Mouse (Mus musculus) embryonic facial prominence, embryonic 12.5 days (tissue): Measurements from ENCODE around the gene Csnk1g1. TPM values are rescaled to one million over a fixed set of nuclear protein-coding genes. Genes with fewer than 3 reads are reported as not detected.

ENCODE experiments used
- ATAC-seq: fragments of 200-750 bp; cut with Nextera tagmentation; 2 replicates; pipeline ENCODE4 v1.8.0; 2017; ENCODE audit not compliant: insufficient number of reproducible peaks, insufficient read depth, low FRiP score, low TSS enrichment
- H3K27ac ChIP-seq: fragments of 300-500 bp; sonication (generic); 2 replicates; pipeline ENCODE4 v1.5.1; 2016; ENCODE audit warnings: mild to moderate bottlenecking
- H3K27me3 ChIP-seq: fragments of 300-500 bp; sonication (generic); 2 replicates; pipeline ENCODE4 v1.6.1; 2016; ENCODE audit warnings: mild to moderate bottlenecking, moderate library complexity
- H3K36me3 ChIP-seq: fragments of 300-500 bp; sonication (generic); 2 replicates; pipeline ENCODE4 v1.6.1; 2016; ENCODE audit warnings: mild to moderate bottlenecking
- H3K4me1 ChIP-seq: fragments of 300-500 bp; sonication (generic); 2 replicates; pipeline ENCODE4 v1.6.1; 2016
- H3K4me2 ChIP-seq: fragments of 300-500 bp; sonication (generic); replicated peaks from 2 replicates; pipeline ENCODE4 v1.6.1; 2016; ENCODE audit warnings: mild to moderate bottlenecking, moderate library complexity
- H3K4me3 ChIP-seq: fragments of 300-500 bp; sonication (generic); 2 replicates; pipeline ENCODE4 v1.5.1; 2016; ENCODE audit warnings: mild to moderate bottlenecking
- H3K9ac ChIP-seq: fragments of 300-500 bp; sonication (generic); 2 replicates; pipeline ENCODE4 v1.6.1; 2016; ENCODE audit warnings: mild to moderate bottlenecking, moderate library complexity
- H3K9me3 ChIP-seq: fragments of 300-500 bp; sonication (generic); 2 replicates; pipeline ENCODE4 v1.6.1; 2016; ENCODE audit warnings: mild to moderate bottlenecking, moderate library complexity
- WGBS: fragments of 180-500 bp; shearing (Covaris S2); methylation state at CpG from one replicate; pipeline ENCODE4 v1.1.7; 2016; 5-methylcytosine and 5-hydroxymethylcytosine counted together
- polyA plus RNA-seq: library from polyadenylated mRNA; unstranded; fragments of >200 nt; fragmentation: Nextera tagmentation; extraction: Ambion mirVana; gene quantifications from 2 replicates; pipeline ENCODE4 v1.2.1, GENCODE M21; 2016

The Csnk1g1 gene
- polyA plus RNA-seq, 1 experiment from 2014 or later, result 19.3 TPM

- Histone ChIP-seq H3K27ac (no peak overlapping the region), H3K4me2 (no peak overlapping the region), H3K4me1 (no peaks in the 10 kb centered on the region), H3K9ac (no peak overlapping the region), H3K36me3 (peaks cover 22% of the 10 kb centered on the region), H3K9me3 (no peaks in the 10 kb centered on the region), H3K4me3 (no peak overlapping the region), H3K27me3 (no peaks in the 10 kb centered on the region)
- no peak for ATAC-seq
- 27% methylated on average over 4 of the region's 4 CpGs for WGBS
Observed at GRCm38 (mm10) chr9:66004380-66004779, 95.7 kb downstream of the Csnk1g1 start.

DNA sequence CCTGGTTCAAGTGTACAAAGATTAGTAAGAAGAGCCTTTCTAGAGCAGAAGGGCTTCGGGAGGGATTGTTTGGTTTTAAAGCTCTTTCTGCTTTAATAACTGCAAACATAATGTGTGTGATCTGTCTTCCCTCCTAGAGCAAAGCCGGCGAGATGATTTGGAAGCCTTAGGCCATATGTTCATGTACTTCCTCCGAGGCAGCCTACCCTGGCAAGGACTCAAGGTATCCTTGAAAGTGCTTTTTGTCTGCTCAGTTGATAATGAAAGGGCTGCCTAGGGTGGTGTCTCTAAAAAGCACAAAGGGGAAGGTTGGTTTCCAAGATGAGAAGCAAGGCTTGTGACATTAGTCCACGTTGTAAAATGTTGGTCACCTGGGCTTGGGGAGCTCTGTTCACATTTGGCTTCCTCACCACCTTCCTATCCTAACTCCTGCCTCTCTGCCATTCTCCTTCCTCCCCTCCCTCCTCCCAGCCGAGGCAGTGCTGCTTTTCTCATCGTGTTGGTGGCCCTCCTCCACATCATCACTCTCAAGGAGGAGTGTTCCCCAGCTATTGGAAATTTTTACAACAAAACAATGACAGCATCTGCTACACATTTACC lies 99.0 kb downstream of the Csnk1g1 start:
- H3K27me3 ChIP-seq, result no peaks in the 10 kb centered on the region
- no peaks in the 10 kb centered on the region for H3K4me1 ChIP-seq
- no peaks in the 10 kb centered on the region for H3K9me3 ChIP-seq
- no peak overlapping the region for H3K4me3 ChIP-seq
- H3K9ac ChIP-seq, result no peak overlapping the region
- H3K27ac ChIP-seq, result no peak overlapping the region
- ATAC-seq, result no peak
- WGBS, result 80% methylated on average over 7 of the region's 7 CpGs
- no peak overlapping the region for H3K4me2 ChIP-seq
- H3K36me3 ChIP-seq, result 0 out of 2 replicates have a peak, but pooled peaks cover 26% of the 10 kb centered on the region

DNA sequence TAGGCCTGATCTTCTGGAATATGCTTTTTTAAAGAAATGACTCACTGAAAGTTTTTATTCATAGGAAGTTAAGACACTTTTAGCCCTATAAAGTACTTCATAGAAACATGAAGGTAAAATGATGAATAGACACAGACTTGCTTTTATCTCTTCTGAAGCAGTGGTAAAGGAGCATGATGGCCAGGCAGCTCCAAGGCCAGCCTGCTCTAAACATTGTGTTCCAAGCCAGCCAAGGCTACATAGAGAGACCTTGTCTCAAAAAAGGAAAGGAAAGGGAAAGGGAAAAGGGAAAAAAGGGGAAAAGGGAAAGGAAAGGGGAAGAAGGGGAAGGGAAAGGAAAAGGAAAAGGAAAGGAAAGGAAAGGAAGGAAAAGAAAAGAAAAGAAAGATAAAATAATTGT lies 111.9 kb downstream of the Csnk1g1 start:
- Histone ChIP-seq H3K4me2 (no peak overlapping the region), H3K27ac (no peak overlapping the region), H3K4me1 (no peaks in the 10 kb centered on the region), H3K9me3 (no peaks in the 10 kb centered on the region), H3K36me3 (0 out of 2 replicates have a peak, but pooled peaks cover 13% of the 10 kb centered on the region), H3K27me3 (no peaks in the 10 kb centered on the region), H3K4me3 (no peak overlapping the region), H3K9ac (no peak overlapping the region)
- ATAC-seq, result no peak

- no peak overlapping the region for H3K9ac ChIP-seq
- WGBS, result 85% methylated on average over 4 of the region's 4 CpGs
- H3K4me2 ChIP-seq, result no peak overlapping the region
- H3K36me3 ChIP-seq, result peaks cover 22% of the 10 kb centered on the region; the same call in 1 of the 2 replicates
- no peaks in the 10 kb centered on the region for H3K9me3 ChIP-seq
- no peak for ATAC-seq
- no peak overlapping the region for H3K27ac ChIP-seq
- no peaks in the 10 kb centered on the region for H3K27me3 ChIP-seq
- no peaks in the 10 kb centered on the region for H3K4me1 ChIP-seq
- no peak overlapping the region for H3K4me3 ChIP-seq
Observed at GRCm38 (mm10) chr9:66038082-66038481, 129.4 kb downstream of the Csnk1g1 start.

GRCm38 (mm10) chr9:66038581-66038980 lies 129.9 kb downstream of the Csnk1g1 start:
- H3K4me1 ChIP-seq, result no peaks in the 10 kb centered on the region
- no peak for ATAC-seq
- H3K27ac ChIP-seq, result no peak overlapping the region
- H3K4me3 ChIP-seq, result no peak overlapping the region
- WGBS, result 91% methylated on average over 4 of the region's 4 CpGs
- H3K36me3 ChIP-seq, result peaks cover 22% of the 10 kb centered on the region; the same call in 1 of the 2 replicates
- H3K4me2 ChIP-seq, result no peak overlapping the region
- no peaks in the 10 kb centered on the region for H3K27me3 ChIP-seq
- H3K9ac ChIP-seq, result no peak overlapping the region
- H3K9me3 ChIP-seq, result no peaks in the 10 kb centered on the region

- H3K36me3 ChIP-seq, result peaks cover 22% of the 10 kb centered on the region; the same call in 1 of the 2 replicates
Observed at GRCm38 (mm10) chr9:66039290-66039689, 130.6 kb downstream of the Csnk1g1 start.

GRCm38 (mm10) chr9:66040801-66041200 lies 132.1 kb downstream of the Csnk1g1 start:
- Histone ChIP-seq H3K9me3 (no peaks in the 10 kb centered on the region), H3K4me1 (no peaks in the 10 kb centered on the region), H3K9ac (no peak overlapping the region), H3K27me3 (no peaks in the 10 kb centered on the region), H3K4me2 (no peak overlapping the region), H3K27ac (no peak overlapping the region), H3K4me3 (no peak overlapping the region), H3K36me3 (peaks cover 22% of the 10 kb centered on the region; the same call in 1 of the 2 replicates)
- WGBS, result 83% methylated on average over 3 of the region's 3 CpGs
- ATAC-seq, result no peak

More at GRCm38 (mm10) chr9:66039290-66039689, 130.6 kb downstream of the Csnk1g1 start:
- no peak overlapping the region for H3K4me2 ChIP-seq
- H3K4me1 ChIP-seq, result no peaks in the 10 kb centered on the region
- WGBS, result 75% methylated on average over 4 of the region's 4 CpGs
- no peak overlapping the region for H3K27ac ChIP-seq
- H3K4me3 ChIP-seq, result no peak overlapping the region
- no peak overlapping the region for H3K9ac ChIP-seq
- no peaks in the 10 kb centered on the region for H3K9me3 ChIP-seq
- ATAC-seq, result no peak
- no peaks in the 10 kb centered on the region for H3K27me3 ChIP-seq

- WGBS, result 84% methylated on average over 4 of the region's 4 CpGs
- H3K4me2 ChIP-seq, result no peak overlapping the region
- no peaks in the 10 kb centered on the region for H3K4me1 ChIP-seq
- H3K36me3 ChIP-seq, result peaks cover 22% of the 10 kb centered on the region; the same call in 1 of the 2 replicates
- no peak overlapping the region for H3K27ac ChIP-seq
- no peaks in the 10 kb centered on the region for H3K9me3 ChIP-seq
- H3K27me3 ChIP-seq, result no peaks in the 10 kb centered on the region
- no peak overlapping the region for H3K9ac ChIP-seq
- no peak for ATAC-seq
- no peak overlapping the region for H3K4me3 ChIP-seq
Observed at GRCm38 (mm10) chr9:66042331-66042730, 133.6 kb downstream of the Csnk1g1 start.

GRCm38 (mm10) chr9:66043241-66043640 lies 134.5 kb downstream of the Csnk1g1 start:
- Histone ChIP-seq H3K27me3 (no peaks in the 10 kb centered on the region), H3K4me2 (no peak overlapping the region), H3K9ac (no peak overlapping the region), H3K4me1 (no peaks in the 10 kb centered on the region), H3K36me3 (peaks cover 22% of the 10 kb centered on the region; the same call in 1 of the 2 replicates), H3K4me3 (no peak overlapping the region), H3K9me3 (no peaks in the 10 kb centered on the region), H3K27ac (no peak overlapping the region)
- WGBS, result 97% methylated on average over 3 of the region's 3 CpGs
- no peak for ATAC-seq

DNA sequence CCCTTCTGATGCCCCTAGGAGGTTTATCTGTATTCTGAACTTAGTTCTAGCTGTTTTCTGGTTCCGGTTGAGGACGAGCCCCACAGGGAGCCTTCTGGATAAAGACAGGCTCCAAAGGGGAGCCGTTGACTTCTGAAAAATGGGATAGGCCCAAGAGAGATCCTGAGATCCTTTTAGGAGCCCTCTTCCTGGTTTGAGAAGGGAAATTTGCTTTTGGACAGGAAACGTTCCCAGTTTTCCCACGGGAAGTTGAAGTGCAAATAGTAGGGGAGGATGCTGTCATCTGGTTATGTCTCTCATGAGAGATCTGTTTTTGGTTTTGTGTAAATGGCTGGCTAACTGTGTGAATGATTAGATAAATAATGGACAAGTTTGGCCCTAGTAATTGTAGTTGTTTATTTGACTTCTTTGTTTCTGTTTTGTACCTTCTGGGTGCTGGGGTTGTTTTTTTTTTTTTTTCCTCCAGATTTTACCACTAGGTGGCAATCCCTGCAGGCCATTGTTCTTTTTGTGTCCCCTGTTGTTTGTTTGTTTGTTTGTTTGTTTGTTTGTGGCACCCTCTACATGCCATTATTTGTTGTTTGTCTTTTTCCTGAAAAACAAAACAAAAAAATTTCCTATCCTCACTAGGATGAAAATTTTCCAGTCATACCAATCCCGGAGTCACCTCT lies 141.3 kb downstream of the Csnk1g1 start:
- H3K4me1 ChIP-seq, result no peaks in the 10 kb centered on the region
- H3K9me3 ChIP-seq, result no peaks in the 10 kb centered on the region
- H3K4me3 ChIP-seq, result no peak overlapping the region
- H3K27ac ChIP-seq, result no peak overlapping the region
- H3K27me3 ChIP-seq, result no peaks in the 10 kb centered on the region
- no peak overlapping the region for H3K9ac ChIP-seq
- no peak overlapping the region for H3K4me2 ChIP-seq
- 68% methylated on average over 6 of the region's 6 CpGs for WGBS
- ATAC-seq, result no peak
- no peaks in the 10 kb centered on the region for H3K36me3 ChIP-seq

DNA sequence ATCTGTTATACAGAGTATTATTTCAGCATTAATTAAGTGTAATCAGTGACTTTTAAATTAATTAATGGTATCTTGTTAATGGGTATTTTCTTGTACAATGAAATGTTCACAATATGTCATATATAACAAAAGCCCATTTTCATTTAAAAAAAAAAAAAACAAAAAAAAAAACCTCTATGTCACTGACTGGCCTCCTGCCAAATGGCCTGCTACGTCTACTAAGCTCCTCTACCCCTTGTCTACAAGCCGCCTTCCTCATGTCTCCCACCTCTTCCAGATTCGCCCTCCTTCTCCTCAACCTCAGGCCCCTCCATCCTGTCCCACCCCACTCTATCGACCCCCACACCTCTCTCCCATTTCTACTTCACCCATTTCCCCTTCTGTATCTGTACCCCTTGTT lies 142.8 kb downstream of the Csnk1g1 start:
- Histone ChIP-seq H3K27me3 (no peaks in the 10 kb centered on the region), H3K4me1 (no peaks in the 10 kb centered on the region), H3K4me2 (no peak overlapping the region)

GRCm38 (mm10) chr9:66052731-66053130 lies 144.0 kb downstream of the Csnk1g1 start:
- ATAC-seq, result no peak
- 93% methylated on average over 1 of the region's 1 CpGs for WGBS
- H3K27ac ChIP-seq, result no peak overlapping the region
- H3K9me3 ChIP-seq, result no peaks in the 10 kb centered on the region
- no peaks in the 10 kb centered on the region for H3K4me1 ChIP-seq
- no peak overlapping the region for H3K4me3 ChIP-seq
- H3K27me3 ChIP-seq, result no peaks in the 10 kb centered on the region
- H3K36me3 ChIP-seq, result no peaks in the 10 kb centered on the region
- no peak overlapping the region for H3K4me2 ChIP-seq
- no peak overlapping the region for H3K9ac ChIP-seq

More for the DNA sequence above, 142.8 kb downstream of the Csnk1g1 start:
- Histone ChIP-seq H3K4me3 (no peak overlapping the region), H3K27ac (no peak overlapping the region), H3K9me3 (no peaks in the 10 kb centered on the region), H3K9ac (no peak overlapping the region), H3K36me3 (no peaks in the 10 kb centered on the region)
- WGBS, result 74% methylated on average over 4 of the region's 4 CpGs
- ATAC-seq, result no peak
